Mouse (Mus musculus) 416B (cell line): ENCODE measurements around the gene Myrfl.

Source experiments
- DNase-seq: peaks from one replicate; pipeline ENCODE4 v3.0.0; 2011; ENCODE audit warnings: low read depth

Myrfl gene

DNA sequence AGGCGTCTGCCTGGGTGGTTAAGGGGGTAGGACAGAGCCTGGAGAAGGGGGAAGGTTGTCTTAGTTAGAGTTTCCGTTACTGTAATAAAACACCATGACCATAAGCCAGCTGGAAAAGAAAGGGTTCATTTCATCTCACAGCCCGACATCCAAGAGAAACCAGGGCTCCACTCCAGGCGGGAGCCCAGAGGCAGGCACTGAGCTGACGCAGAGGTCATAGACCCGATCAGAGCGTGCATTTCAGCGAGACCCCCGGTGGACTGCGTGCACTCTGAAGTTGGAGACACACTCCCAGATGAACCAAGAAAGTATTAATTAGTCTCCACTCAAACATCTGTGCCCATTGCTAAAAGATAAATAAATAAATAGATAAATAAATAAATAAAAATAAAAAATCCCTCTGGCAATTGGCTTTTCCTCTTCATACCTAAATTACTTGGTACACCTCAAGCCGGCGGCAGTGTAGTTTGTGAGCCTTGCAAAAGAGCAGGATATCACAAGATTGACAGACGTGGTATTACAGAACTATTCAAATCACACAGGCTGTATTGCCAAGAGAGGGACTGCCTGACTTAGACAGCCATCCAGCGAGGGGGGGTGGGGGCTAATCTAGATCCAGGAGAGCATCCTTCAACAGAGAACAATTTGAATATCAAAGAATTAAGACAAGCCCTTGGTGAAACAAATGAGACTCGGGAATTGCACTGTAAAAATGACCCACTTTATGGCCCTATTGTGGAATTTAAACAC lies 81.2 kb downstream of the Myrfl start:
- DNase-seq: no peak

DNA sequence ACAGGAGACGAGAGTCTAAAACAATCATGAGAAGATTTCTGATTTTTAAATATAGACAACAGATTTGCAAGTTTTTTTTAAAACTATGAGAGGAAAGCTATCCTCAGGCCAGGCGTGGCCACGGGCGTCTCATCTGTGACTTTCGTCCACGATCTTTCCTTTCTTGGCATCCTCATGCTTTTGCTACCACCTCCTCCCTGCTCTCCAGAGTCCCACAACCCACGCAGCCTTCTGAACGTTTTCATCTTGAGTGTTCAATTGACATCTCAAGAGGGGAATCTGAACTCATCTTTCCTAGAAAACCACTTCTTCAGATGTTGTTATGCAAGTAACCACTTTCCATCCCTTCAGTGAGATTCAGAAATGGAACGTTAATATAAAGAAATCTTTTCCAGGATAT lies 83.6 kb downstream of the Myrfl start:
- DNase-seq: no peak

DNA sequence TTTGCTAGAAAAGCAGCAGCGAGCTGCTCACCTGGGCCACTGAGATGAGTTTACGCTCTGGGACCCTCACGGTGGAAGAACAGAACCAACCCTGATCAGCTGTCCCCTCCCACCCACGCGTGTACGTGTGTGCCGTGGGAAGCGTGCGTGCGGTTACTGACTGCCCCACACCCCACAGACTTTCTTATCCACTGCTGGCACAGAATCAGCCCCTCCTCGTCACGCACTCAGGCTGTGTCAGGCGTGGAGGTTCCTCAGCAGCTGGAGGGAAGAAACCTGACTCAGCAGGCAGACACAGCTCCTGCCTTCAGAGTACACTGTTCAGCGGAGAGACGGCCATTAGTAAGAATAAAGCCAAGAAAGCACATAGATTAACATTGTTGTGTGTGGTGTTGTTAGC lies 86.0 kb downstream of the Myrfl start:
- no peak for DNase-seq

DNA sequence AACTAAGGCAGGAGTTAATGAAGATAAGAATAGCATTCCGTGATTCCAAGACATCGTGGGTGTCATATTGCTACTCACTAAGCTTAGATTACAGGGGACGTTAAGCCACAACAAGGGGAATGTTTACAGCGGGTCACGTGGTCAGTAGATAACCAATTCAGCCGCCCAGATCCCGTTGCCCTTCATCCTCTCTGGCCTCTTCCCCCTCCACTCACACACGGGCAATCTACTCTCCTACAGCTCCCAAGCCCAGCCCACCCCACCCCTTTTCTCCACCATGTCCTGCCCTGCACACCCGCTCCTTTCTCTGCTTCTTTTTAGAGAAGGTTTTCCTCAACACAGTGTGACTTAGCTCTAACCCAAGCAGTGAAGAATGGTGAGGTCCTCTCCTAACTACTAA lies 87.3 kb downstream of the Myrfl start:
- DNase-seq: no peak

DNA sequence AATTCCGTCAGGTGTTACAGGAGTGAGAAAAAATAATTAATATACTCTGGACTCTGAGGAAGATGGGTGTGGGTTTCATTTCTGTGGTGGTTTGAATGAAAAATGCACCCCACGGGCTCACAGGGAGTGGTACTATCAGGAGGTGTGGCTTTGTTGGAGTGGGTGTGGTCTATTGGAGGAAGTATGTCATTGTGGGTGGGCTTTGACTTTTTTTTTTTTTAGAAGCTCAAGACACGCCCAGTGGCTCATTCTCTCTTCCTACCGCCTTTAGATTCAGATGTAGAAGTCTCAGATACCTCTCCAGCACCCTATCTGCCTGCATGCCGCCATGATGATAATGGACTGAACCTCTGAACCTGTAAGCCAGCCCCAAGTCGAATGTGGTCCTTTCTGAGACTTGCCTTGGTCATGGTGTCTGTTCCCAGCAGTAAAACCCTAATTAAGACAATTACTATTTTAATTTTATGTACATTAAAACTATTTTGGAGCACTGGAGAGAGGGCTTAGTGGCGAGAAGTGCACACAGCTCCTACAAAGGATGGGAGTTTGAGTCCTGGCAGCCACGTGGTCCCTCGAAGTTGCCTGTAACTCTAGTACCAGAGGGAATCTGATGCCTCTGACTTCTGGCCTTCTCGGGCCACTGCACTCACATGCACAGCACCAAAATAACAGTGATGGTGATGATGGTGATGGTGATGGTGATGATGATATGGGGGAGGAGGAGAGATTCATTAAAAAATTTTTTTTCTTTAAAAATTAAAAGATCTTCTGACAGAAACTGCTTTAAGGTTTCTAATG lies 88.0 kb downstream of the Myrfl start:
- no peak for DNase-seq

DNA sequence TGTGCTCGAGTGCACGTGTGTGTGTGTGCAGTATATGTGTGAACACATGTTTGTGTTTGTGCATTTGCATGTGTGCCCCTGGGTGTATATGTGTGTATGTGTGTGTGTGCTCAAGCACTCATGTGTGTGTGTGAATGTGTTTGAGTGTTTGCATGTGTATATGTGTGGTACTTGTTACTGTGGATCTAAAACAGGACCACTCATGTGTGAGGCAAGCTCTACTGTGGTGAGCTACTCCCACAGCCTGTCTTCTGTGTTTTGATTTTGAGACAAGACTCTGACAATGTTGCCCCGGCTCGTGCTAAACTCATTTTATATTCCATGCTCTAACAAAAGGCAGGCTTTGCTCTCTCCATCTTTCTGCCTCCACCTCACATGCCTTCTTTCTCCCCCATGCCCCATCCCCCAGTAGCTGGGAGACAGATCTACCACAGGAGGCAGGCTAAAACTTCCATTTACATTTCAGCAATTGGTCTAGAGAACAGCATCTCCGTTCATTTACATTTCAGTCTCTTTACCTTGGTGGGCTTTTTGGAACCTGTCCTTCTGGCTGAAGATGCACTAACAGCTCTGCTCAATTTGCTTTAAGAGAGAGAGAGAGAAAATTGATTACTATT lies 94.4 kb downstream of the Myrfl start:
- no peak for DNase-seq

DNA sequence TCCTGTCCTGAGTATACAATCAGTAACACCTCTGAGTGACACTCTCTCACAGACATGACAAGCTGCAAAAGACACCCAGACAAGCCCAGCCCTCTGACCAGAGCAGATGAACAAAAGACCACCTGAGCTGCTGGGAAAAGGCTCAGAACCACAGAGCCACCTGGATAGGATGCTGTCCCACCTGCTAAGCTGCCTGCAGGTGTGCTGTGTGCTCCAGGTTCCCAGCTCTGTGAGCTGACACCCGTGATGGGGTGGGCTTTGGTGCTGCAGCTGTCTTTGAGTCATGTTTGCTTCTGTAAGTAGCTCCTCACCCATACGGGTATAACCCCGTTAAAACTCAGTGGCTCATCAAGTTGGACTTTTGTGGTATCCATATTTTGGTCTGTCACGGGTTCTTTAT lies 95.4 kb downstream of the Myrfl start:
- DNase-seq: no peak

DNA sequence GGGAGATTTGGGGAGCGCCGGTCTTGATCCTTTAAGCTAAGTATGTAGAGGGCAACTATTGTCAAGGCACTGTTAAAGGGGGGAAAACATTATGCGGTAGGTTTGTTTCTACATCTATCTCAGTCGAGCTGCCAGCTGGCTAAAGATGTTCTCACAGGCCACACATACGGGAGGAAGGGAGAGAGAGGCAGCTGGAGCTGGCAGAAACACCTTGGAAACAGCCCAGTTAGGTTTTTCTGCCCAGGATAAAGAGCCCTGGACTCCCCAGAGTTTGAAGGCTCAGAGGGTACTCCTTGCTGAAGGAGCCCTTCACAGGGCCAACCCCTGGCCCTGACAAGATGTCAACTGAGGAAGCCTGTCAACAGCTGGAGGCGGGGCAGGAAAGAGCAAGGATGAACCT lies 100.7 kb downstream of the Myrfl start:
- DNase-seq: no peak

DNA sequence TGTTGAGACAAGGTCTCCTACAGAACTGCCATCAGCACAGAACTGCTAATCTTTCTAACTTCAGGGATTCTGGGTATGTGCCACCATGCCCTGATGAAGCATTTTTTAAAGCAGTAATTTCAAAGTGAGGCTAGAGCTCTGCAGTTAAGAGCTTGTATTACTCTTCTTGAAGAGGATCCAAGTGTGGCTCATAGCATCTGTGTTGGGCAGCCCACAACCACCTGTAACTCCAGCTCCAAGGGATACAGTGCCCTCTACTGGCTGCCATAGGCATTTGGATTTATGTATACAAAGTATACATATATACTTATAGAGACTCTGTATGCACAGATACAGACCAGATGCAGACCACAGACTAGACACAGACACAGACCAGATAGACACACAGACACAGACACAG lies 107.6 kb downstream of the Myrfl start:
- DNase-seq: peak; percentile 66

DNA sequence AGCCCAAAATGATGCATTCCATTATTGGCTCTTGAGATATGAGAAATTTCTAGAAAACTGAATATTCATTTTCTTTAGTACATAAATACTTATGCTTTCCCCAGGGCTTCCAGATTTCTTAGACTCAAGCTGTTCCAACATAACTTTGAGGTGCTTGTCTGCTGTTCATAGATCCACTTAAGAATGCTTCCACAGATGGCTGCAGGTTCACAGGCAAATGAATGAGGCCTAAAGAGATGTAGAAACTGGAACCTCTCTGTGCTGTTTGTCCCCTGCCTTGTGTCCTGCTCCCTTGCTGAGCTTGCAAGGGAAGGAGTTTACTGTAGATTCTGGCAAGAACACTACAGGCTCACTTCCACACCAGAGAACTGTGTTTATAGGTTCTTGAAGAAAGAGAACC lies 108.3 kb downstream of the Myrfl start:
- no peak for DNase-seq

DNA sequence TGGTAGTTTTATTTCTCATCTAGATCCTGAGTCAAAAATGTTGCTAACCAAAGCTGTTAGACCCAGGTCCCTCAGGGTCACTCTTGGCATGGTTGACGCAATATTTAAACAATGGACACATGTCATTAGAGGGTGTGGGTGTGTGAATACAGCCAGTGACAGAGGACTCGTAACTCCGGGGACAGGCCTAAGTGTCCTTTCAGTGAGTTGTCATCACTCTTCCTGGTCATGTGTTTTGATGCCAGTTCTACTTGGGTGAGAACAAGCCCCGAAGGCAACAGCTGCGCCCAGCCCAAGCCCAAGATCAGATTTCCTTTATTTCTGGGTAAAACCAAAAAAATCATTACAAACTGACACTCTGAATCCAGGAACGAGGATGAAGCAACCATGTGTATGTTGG lies 112.6 kb downstream of the Myrfl start:
- no peak for DNase-seq

DNA sequence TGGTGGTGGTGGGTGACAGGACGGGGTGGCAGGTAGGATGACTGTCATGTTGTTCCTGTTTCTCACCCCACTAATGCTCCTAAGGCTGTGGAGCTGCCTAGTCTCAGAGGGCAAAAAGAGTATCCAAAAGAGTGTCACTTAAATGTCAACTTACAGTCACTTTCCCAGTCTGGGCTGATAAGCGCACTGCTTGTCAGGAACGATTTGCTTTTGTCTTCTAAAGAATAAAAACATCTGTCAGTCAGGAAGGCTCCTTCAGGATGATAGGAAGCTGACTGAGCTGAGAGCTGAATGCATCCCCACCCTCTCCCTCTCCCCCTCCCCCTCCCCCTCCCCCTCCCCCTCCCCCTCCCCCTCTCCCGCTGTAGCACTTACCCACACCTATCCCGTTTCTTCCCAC lies 113.7 kb downstream of the Myrfl start:
- DNase-seq: no peak

DNA sequence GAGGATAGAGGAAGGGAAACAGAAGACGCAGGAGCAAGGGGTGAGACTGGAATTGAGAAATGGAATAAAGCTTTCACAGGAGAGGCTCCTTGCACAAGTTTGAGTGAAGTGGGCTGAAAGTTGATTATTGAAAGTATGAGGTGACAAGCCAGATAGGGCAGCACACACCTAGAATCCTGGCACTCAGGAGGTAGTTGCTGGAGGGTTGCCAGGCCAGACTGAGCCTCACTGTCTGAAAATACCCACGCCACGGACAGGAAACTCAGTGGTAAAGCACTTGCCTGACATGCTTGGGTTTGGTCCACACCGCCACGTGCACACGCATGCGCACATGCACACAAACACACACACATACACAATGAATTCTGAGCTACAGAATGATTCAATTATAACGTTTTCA lies 118.8 kb downstream of the Myrfl start:
- no peak for DNase-seq

DNA sequence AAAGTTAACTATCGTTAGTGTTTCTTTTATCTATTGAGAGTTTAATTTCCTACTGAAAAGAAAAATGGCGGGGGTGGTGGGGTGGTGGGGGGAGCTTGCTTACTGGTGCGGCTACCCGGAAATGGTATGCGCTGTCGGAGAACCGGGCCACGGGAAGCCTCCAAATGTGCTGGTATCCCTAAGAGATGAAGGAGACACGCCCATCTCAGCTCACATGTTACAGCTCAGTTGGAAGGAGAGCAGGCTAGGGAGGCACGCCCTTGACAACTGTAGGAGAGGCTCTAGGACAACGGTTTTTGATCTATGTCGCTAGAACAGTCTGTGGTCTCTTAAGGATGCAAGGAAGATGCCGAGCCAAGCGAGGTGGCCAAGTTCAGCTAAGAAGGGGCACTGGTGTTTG lies 119.9 kb downstream of the Myrfl start:
- no peak for DNase-seq

DNA sequence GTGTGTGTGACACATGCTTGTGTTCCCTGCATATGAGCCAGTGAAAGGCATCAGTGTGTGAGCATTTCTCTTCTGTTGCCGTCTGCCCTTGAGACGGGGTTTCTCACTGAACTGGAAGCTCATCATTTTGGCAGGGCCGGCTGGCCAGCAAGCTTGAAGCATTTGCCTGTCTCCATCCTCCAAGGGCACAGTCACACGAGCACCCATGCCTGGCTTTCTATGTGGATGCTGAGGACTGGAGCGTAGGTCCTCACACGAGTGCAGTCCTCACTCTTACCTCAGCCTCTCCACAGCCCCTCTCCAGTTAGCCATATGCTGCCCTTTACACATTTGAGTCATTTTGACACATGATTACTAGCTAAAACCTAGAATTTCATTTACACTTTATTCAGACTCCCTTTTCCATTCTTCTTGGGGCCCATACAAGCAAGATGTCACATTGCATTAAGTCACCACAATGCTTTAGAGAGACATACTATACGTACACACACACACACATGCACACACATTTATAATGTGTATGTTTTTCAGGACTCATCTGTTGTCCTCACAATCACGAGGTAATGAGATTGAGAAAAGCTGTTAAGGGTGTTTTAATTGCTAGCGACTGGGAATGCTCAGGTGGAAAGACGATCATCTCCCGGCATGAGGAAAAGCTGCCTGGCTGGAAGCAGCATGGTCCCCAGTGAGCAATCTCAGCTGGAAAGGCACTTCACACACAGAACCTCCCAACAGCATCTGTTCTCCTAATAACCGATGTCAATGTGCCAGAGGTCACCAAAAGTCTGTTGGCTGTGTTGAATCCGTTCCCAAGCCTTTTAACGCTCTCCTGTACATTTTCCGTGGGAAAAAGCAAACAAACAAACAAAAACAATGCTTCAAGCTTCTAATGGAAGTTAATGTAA lies 122.6 kb downstream of the Myrfl start:
- no peak for DNase-seq

DNA sequence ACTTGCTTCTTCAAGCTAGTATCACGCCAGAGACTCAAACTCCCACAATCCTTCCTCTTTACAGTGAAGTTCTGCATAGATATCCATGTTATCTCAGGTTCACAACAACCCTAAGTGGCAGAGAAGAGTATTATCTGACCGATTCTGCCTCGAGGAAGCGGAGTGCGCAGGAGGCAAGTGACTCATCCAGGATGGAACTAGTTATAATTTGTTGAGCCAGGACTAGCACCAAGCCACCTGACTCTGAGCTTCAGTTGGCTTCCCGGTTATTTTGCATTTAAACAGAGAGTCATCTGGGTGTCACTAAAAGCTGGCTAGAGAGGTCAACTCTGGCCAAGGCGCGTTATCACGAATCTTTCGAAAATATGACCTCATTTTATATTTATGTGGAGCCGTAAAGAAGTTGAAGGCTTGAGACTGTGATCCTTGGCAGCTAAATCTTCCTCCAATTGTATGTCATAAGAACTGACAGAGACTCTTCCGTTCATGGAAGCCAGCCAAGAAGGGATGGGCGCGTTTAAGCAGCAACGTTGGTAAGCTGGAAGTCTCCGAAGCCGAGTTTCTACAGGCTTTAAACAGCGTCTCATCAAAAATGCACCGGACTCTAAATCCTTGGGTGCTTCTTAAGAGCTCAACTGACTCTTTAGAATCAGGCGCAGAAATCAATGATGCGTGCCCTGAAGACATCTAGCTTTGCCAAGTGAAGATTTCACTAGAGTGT lies 125.3 kb downstream of the Myrfl start:
- no peak for DNase-seq

DNA sequence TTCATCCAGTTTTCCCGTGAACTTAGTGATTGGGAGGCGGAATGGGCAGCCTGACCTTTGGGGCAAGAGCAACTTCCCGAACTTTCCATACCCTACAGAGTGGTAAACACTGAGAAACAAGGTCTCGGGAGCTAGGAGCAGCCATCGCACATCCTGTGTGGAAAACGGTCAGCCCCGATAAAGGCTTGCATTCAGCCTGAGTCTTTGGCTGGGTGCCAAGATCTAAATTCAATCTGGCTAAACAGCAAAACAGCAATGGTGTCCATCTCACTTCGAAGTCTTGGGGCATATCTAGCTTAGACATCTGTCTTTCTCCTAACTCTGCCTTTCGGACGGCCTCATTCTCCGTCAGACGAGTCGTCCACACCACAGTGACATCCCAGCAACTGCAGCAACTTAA lies 128.1 kb downstream of the Myrfl start:
- DNase-seq: no peak

DNA sequence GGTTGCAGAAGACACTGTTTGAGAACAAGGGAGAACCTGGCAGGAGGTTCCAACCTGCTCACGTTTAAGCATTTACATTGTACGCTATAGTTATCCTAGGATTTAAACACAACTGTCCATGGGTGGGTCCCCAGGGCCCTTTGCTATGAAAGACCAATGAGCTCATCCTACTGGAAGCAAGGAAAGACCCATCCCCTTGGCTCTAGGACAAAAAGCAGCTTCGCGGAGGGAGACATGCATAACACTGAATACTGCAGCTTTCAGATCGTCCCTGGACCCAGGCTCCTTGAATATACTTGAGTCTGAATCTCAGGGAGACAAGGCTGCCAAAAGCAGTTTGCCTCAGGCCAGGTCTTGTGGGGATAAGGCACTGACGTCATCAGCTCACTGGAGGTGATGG lies 130.2 kb downstream of the Myrfl start:
- no peak for DNase-seq

DNA sequence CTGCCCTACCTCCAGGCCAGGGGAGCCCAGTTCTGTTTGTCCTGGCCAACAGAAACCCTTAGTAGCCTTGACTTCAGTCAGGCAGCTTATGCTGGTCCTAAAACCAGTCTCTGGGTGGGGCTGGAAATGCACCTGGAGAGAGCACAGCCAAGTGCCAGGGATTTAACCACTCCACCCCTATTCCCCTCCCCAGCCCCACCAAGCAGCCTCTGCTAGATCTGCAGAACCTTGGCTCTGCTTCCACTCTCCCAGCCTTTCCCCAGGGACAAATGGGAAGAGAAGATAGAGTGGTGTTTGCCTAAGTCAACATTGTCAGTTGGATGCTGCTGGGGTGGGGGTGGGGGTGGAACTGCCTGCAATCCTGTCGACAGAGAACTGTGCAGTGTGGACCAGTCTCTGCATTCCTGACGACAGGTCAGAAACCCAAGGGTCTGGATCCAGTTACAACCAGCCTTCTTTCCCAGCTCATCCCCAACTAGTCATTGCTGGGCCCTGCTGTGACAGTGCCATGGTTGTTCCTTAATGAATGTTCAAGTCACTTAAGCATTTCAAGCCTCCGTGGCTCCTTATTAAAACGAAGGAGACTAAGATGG lies 135.1 kb downstream of the Myrfl start:
- DNase-seq: no peak

DNA sequence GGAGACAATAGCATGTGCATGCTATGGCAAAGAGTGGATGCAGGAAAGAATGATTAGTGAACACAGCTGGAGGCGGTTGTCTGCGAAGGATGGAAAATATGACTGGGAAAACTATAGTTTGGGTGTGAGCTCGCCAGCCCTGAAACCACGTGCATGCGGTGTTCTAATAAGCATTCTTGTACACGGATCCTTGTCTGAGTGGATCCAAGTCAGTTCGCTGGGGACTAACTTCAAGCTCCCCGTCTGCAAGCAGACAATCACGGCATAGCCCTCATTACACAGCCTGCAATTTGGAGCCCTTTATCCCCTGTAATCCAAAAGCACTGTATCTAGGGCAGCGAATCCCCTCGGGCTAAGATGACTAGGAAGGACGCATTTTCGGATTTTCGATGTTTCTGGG lies 136.2 kb downstream of the Myrfl start:
- DNase-seq: no peak

DNA sequence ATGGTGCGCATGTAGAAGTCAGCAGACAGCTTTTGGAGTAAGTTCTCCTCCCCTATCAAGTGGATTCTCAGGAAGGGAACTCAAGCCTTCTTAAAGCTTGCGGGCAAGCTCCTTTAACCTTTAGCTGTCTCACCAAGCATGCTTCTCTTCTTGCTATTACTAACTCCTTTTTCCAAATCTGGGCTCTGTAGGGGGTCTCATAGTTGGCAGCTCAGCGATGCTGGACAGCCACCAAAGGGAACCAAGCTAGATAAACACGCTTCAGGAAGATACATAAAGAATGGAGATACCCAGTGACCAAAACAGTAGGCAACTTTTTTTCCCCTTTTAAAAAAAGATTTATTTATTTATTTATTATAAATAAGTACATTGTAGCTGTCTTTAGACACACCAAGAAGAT lies 136.9 kb downstream of the Myrfl start:
- no peak for DNase-seq
